Mouse (Mus musculus) adipose tissue, adult 10 weeks (tissue): Measurements from ENCODE around the gene Pate1. TPM values are rescaled to one million over a fixed set of nuclear protein-coding genes. Genes with fewer than 3 reads are reported as not detected.

Experiments used
- polyA plus RNA-seq: library from polyadenylated mRNA; stranded (reverse); fragments of 350-450 nt; fragmentation: Illumina TruSeq; extraction: RNeasy Lipid Tissue Mini Kit (QIAGEN cat#74804); gene quantifications from one replicate; pipeline ENCODE4 v1.2.3, GENCODE M21; 2014; ENCODE audit warnings: low read depth, low replicate concordance

Pate1 gene
- 148 TPM for polyA plus RNA-seq

DNA sequence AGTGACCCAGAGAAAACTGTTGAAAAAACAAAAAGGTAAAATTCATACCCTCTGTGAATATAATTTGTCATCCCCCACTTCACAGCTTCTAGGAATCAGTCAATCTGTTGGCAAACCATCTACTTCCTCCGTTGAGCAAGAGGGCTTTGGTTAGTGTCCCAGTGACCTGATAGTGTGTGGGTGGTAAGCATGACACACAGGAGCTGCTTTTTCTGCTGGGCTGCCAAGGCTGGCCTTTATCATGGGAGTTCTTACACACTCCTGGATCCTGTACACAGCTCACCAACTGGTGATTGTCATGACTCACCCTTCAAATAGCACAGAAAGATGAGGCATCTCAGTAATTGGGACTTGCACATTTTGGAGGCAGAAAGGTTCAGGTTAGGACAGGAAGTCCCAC is at the start of gene Pate1:
Gene Pate1 (minus strand): TSS at position 378 of the 400 bp plus-strand sequence.

DNA sequence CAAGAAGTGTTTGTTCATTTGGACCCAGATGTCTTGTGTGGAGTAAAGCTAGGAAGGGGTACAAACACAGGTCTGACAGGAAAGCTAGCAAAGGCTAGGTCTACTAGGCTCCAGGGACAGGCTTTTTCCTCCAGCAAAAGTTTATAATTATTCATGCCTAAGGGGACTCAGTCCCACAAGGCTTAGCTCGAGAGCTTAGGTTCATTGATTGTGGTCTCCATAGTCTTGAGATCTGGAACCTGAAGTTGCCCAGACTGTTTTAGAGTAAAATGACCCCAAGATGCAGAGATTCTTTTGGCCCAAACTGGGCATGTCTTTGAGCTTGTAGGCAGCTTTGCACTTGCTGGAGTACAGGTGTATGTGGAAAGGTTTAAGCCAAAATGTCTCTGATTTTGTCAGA is 39.1 kb downstream of the Pate1 start, which contains the start of gene Pate3:
Gene Pate3 (minus strand): TSS at position 101 of the 400 bp plus-strand sequence.

Other genes with a start within 250 kb of the Pate1 start
- gene Gm1113, start 169.1 kb downstream of the Pate1 start, polyA plus RNA-seq = not detected
- gene Ddx25, start 128.9 kb downstream of the Pate1 start, polyA plus RNA-seq = 1.7 TPM
- 8.2 TPM for gene Pus3, start 128.8 kb downstream of the Pate1 start, polyA plus RNA-seq
- 172 TPM for gene Pate2, start 117.1 kb downstream of the Pate1 start, polyA plus RNA-seq
- gene Hyls1, start 117.0 kb downstream of the Pate1 start, polyA plus RNA-seq = 19.2 TPM
- 4.2 TPM for gene Pate4, start 75.4 kb downstream of the Pate1 start, polyA plus RNA-seq
- gene Pate3, start 39.2 kb downstream of the Pate1 start, polyA plus RNA-seq = 42.8 TPM
- 72.9 TPM for gene Gm17677, start 53.7 kb upstream of the Pate1 start, polyA plus RNA-seq
- 204 TPM for gene Gm17727, start 90.7 kb upstream of the Pate1 start, polyA plus RNA-seq
- gene Gm27235, start 102.7 kb upstream of the Pate1 start, polyA plus RNA-seq = 100 TPM
- 1,154 TPM for gene D730048I06Rik, start 102.7 kb upstream of the Pate1 start, polyA plus RNA-seq
- 826 TPM for gene 9230110F15Rik, start 156.8 kb upstream of the Pate1 start, polyA plus RNA-seq
- 1,684 TPM for gene 9230113P08Rik, start 221.0 kb upstream of the Pate1 start, polyA plus RNA-seq